Mouse (Mus musculus): ENCODE results near the gene Tex50. TPM values are rescaled to one million over a fixed set of nuclear protein-coding genes. Genes with fewer than 3 reads are reported as not detected.
A peak's percentile ranks its signal among the peaks of the same experiment; 100 is the strongest.
"Not testable (repeated sequence)": the region's sequence is repeated elsewhere in the genome, so short reads cannot be mapped to it uniquely, and the experiment has no call there.

Gene Tex50
- total RNA-seq (2022), result not detected

DNA sequence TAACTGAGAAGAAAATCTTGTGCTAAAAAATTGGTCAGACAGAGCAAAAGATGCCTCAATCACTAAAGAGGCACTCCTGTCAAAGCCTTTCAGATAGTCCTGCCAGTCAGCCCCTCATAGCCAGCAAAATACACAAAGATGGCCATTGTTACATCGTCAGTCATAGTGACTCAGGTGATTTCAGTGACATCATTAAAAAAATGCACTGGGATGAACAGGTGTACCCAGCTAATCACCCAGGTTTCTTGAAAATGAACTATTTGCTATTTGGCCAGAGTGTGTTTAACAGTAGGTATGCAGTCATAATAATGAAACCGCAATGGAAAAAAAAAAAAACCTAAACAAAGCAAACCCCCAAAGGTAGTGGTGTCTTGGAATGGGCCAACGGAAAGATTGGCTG, at the start of gene Tex50:
Tex50 (minus strand) TSS at position 101 of the 400 bp plus-strand sequence.
- DNase-seq (ENCODE audit: low spot score in 2 of 2), result no peak

DNA sequence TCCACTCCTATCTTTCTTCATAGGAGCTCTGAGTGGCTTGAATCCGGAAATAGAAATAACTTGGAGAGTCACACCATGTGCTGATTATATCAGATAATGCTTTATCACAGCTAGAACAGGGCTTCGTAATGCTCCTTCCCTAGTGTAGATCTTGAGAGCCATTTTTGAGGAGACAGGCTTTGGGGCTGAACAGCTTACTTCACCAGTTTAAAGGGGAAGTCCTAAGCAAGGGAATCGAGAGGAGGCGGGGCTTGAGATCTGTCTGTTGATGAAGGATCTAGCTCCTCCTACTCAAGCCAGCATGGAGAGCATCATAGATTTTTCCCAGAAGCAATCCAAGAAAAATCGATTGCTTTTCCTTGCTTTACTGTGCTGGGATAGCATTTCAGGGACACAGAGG, 40.7 kb upstream of the Tex50 start:
- DNase-seq (ENCODE audit: low spot score in 2 of 2), result no peak

DNA sequence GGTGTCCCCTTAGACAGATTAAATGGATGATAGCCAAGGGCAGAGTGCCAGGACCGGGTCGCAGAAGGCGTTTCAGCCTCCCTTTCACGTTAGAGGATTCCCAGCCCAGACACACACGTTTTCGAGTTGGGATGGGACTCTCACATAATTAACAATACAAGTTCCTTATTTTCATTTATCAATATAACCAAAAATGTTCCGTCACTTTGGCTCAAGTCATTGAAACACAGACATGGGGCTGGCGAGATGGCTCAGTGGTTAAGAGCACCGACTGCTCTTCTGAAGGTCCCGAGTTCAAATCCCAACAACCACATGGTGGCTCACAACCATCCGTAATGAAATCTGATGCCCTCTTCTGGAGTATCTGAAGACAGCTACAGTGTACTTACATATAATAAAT, 37.2 kb upstream of the Tex50 start:
- not testable (repeated sequence) for DNase-seq (ENCODE audit: low spot score in 2 of 2)

DNA sequence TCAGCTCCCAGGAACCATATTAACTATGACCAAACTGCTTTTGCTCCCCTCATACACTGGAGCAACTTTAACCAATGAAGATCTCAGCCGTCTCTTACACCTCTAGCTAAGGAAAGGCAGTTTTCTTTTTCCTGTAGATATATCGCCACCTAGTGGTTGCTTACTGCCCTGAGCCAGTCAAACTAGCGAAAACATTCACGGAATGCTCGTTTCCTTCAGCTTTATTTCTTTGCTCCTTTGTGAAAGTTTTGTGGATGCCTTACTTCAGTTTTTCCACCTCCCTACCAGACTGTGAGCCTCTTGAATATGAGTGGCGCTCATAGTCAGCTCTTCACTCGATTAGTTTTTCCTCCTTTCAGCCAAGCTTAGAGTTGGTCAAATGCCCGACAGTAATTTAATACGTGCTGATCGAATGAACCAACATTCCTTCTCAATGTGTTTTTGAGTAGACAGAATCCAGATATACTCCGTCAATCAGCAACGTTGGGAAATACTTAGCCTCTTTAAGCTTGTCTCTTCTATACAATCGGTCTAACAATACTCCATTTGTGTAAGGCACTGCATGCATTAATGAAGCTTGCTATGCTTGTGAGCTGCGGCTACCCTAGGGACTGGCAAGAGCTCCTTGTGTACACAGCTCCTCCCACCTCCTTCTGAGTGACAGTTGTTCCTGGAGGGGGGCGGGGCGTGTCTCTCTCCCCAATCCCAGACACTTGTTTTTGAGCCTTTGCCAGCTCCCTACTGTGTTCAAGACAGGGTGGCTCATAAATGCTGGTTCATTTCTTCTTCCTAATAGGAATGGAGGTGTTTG, 36.6 kb upstream of the Tex50 start:
- DNase-seq (ENCODE audit: low spot score in 2 of 2), result peak; percentile 50 to 65

DNA sequence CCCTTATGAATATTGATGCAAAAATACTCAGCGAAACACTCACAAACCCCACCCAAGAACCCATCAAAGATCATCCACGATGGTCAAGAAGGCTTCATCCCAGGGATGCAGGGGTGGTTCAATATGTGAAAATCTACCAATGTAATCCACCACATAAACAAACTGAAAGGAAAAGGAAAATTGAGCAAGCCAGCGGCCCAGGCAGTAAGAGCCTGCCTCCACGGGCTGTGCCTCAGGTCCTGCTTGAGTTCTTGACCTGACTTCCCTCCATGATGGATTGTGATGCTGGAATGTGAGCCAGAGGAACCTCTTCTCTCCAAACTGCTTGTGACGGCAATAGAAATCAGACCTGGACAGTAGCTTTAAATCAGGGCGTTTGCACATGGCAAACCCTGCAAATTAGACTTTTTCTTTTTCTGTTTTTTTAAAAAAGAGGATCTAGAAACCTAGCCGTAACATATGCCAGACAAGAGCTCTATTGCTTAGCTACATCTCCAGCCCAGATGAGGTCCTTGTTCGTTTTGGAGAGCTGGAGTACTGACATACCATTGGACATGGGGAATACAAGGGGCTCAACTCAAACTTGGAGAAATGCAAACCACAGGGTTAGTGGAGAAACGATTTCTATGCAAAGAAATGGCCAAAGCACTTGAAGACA, 31.3 kb upstream of the Tex50 start:
- DNase-seq (ENCODE audit: low spot score in 2 of 2), result no peak

DNA sequence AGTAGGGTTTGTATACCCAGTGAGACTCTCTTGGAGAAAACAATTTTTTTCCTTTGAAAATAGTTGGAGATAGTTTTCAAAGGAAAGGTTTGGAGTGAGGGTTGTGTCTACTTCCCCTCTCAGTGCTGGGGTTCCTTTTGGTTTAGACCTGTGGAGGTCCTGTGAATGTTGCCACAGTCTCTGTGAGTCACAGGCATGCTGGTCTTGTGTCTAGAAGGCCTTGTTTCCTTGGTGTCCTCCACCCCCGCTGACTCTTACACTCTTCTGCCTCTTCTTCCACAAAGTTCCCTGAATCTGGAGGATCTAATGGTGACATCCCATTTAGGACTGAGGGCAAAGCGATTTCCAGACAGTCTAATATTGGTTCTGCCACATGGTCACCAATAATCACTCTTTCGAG, 26.3 kb upstream of the Tex50 start:
- no peak for DNase-seq (ENCODE audit: low spot score in 2 of 2)

DNA sequence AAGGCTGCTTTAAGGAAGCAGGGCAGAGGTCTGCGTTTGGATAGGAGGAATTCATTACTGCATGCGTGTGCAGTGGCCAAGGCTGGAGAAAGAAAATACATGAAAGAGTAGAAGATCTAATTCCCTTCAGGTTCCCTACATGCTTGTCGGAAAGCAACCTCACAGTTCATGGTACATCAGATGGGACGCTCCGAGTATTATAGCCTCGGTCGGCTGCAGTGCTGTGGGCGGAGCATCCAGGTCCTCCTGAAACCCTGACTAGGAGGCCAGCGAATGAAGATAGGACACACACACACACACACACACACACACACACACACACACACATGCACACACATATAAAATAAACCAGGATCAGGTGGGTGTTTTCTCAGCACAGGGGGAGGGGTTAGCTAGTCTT, 24.6 kb upstream of the Tex50 start:
- DNase-seq (ENCODE audit: low spot score in 2 of 2), result no peak

- DNase-seq (ENCODE audit: low spot score in 2 of 2), result no peak
Observed at GRCm38 (mm10) chr1:161182386-161182785, 23.3 kb upstream of the Tex50 start.

GRCm38 (mm10) chr1:161180674-161181073, 21.6 kb upstream of the Tex50 start:
- DNase-seq (ENCODE audit: low spot score in 2 of 2), result no peak

GRCm38 (mm10) chr1:161170651-161171050, 11.5 kb upstream of the Tex50 start:
- peak in 1 of 2 experiments; percentile 25 for DNase-seq (ENCODE audit: low spot score in 2 of 2)

GRCm38 (mm10) chr1:161160266-161160665, 1.2 kb upstream of the Tex50 start:
- no peak for DNase-seq (ENCODE audit: low spot score in 2 of 2)

GRCm38 (mm10) chr1:161156546-161156945, 2.6 kb downstream of the Tex50 start:
- no peak for DNase-seq (ENCODE audit: low spot score in 2 of 2)

GRCm38 (mm10) chr1:161151098-161151497, 8.0 kb downstream of the Tex50 start:
- DNase-seq (ENCODE audit: low spot score in 2 of 2), result no peak

- no peak for DNase-seq (ENCODE audit: low spot score in 2 of 2)
Observed at GRCm38 (mm10) chr1:161147888-161148287, 11.2 kb downstream of the Tex50 start.

GRCm38 (mm10) chr1:161145611-161146010, 13.5 kb downstream of the Tex50 start:
- DNase-seq (ENCODE audit: low spot score in 2 of 2), result not testable (repeated sequence)

GRCm38 (mm10) chr1:161143216-161143615, 15.9 kb downstream of the Tex50 start:
- DNase-seq (ENCODE audit: low spot score in 2 of 2), result no peak

- DNase-seq (ENCODE audit: low spot score in 2 of 2), result no peak
Observed at GRCm38 (mm10) chr1:161142531-161143159, 16.5 kb downstream of the Tex50 start, which contains the start of gene Ankrd45. TSS of gene Ankrd45 (plus strand) at chr1:161142691.

DNA sequence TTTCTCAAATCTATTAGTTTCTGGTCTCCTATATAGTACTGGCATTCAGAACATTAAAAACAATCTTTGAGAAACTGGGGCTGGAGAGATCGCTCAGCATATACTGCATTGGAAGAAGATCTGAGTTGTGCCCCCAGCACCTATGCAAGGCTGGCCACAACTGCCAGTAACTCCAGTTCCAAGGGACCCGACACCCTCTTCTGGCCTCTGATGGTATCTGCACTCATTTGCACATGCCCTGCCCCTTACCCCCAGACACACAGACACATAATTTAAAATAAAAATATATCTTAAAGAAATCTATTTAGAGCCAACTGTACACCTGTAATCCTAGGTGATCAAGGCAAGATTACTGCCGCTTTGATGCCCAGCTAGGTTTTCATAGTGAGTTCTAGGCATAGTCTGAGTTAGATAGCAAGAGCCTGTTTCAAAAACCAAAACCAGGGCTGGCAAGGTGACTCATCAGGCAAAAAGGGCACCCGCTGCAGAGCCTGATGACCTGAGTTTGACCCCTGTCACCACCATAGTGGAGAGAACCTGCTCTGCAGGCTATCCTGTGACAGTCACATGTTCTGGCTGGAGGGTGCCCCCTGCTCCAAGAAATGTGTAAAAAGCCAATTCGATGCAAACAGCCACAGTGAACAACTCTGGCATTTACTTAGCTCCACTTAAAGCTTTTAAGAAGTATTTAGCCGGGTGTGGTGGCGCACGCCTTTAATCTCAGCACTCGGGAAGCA, 18.9 kb downstream of the Tex50 start:
- no peak for DNase-seq (ENCODE audit: low spot score in 2 of 2)

GRCm38 (mm10) chr1:161139496-161139895, 19.6 kb downstream of the Tex50 start:
- DNase-seq (ENCODE audit: low spot score in 2 of 2), result no peak

GRCm38 (mm10) chr1:161130726-161131664, 28.1 kb downstream of the Tex50 start, which contains the start of gene Klhl20:
TSS of gene Klhl20 (minus strand) at chr1:161131511.
- peak; percentile 89 to 91 for DNase-seq (ENCODE audit: low spot score in 2 of 2)
